Mouse (Mus musculus): ENCODE results near the gene Myo6. TPM values are rescaled to one million over a fixed set of nuclear protein-coding genes. Genes with fewer than 3 reads are reported as not detected.

The Myo6 gene
- 7.4 and 8.3 TPM in 2 replicates for polyA plus RNA-seq (2014; fragmentation: Nextera tagmentation; extraction: Ambion mirVana)

DNA sequence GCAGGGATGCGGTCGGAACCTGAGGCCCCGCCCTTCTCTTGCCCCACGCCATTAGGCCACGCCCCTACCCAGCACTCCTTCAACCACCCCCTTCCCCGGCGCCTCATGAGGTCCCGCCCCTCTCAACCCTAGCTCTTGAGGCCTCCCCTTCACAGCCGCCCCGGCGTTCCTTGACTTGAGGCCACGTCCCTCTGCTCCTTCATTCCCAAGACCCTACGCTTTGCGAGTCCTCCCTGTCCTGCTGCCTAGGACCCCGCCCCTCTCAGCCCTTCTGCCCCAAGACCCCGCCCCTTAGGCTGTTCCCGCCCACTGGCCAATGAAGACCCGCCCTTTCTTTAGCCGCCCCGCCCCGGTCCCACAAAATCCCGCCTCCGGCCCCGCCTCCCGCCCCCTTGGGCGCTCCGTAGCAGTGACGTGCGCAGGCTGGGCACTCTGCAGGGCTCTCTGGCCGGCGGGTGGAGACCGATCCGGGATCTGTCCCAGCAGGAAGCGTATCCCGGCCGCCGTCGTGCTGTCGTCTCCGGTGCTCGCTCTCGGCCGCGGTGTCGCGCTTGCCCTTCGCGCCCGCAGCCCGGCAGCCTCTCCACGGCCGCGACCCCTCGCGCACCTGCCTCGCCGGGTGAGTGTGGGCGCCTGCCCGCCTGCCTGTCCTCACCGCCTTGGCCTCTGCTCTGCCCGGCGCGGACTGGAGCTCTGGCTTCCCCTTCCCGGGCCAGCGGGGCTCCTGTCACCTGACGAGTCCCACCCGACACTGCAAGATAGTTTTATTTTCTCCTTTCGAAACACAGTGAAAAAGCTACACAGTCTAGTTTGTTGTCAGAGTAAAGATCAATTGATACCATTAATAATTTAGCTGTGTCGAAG is at the start of gene Myo6:
Gene Myo6, plus strand, starts transcription at position 421 of the 864 bp plus-strand sequence.
- Histone ChIP-seq H3K9me3 (ENCODE audit: control insufficient read depth, low read length) (no peaks in the 10 kb centered on the region), H3K4me2 (ENCODE audit: low read depth, severe bottlenecking) (peak within 1 kb of the TSS; percentile 50), H3K4me1 (ENCODE audit: control insufficient read depth, insufficient read depth, low read length) (no peaks in the 10 kb centered on the region), H3K9ac (ENCODE audit: low read length) (peak within 1 kb of the TSS; percentile 46), H3K27me3 (ENCODE audit: control insufficient read depth, insufficient read depth, low read length) (no peaks in the 10 kb centered on the region), H3K27ac (replicated peaks; ENCODE audit: low read depth, low read length) (no peak within 1 kb of the TSS), H3K4me3 (ENCODE audit: low read depth, low read length) (peak within 1 kb of the TSS; percentile 70), H3K36me3 (ENCODE audit: control insufficient read depth, insufficient read depth, low read length) (no peaks in the 10 kb centered on the region)
- WGBS: under 1% methylated on average over 67 of the region's 69 CpGs
- DNase-seq (ENCODE audit: low spot score): peak; percentile 96
- ATAC-seq (ENCODE audit: insufficient number of reproducible peaks, low FRiP score, low TSS enrichment, low read depth): peak; percentile 98

DNA sequence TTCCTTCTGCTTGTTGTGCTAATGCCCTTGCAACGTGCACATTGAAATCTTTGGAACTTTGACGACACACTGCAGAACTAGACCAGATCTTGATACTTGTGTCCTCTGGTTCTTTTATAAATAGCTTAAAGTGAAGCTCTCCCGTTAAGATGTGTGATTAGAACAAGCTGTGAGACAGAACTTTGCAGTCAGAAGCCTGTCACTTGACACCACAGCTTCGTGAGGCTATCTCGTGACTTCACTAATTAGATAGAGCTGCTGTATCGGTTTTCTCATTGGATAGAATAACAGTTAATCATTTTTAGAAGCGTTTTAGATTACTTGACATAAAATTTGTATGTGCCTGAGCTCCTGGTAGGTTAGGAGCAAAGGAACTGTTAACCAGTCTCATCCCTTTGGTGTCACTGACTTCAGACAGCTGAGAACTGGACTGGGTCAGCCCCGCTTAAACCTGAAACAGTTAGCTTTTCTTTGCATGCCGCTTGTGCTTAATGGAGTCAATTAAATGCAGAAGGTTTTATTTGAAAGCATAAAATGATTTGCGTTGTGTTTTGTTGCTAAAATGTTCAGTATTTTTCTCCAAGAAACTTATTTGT is 18.7 kb upstream of the Myo6 start:
- Histone ChIP-seq H3K4me2 (ENCODE audit: low read depth, severe bottlenecking) (no peak overlapping the region), H3K27me3 (ENCODE audit: control insufficient read depth, insufficient read depth, low read length) (no peaks in the 10 kb centered on the region), H3K4me3 (ENCODE audit: low read depth, low read length) (no peak overlapping the region), H3K4me1 (ENCODE audit: control insufficient read depth, insufficient read depth, low read length) (no peaks in the 10 kb centered on the region; the same call in 1 of the 2 replicates), H3K27ac (replicated peaks; ENCODE audit: low read depth, low read length) (no peak overlapping the region), H3K9me3 (ENCODE audit: control insufficient read depth, low read length) (no peaks in the 10 kb centered on the region), H3K36me3 (ENCODE audit: control insufficient read depth, insufficient read depth, low read length) (peaks cover 11% of the 10 kb centered on the region; the same call in 1 of the 2 replicates), H3K9ac (ENCODE audit: low read length) (no peak overlapping the region)
- ATAC-seq (ENCODE audit: insufficient number of reproducible peaks, low FRiP score, low TSS enrichment, low read depth) (no peak), DNase-seq (ENCODE audit: low spot score) (no peak)
- 27% methylated on average over 10 of the region's 10 CpGs for WGBS

- DNase-seq (ENCODE audit: low spot score): no peak
- Histone ChIP-seq H3K9me3 (ENCODE audit: control insufficient read depth, low read length) (no peaks in the 10 kb centered on the region), H3K4me1 (ENCODE audit: control insufficient read depth, insufficient read depth, low read length) (no peaks in the 10 kb centered on the region; the same call in 1 of the 2 replicates), H3K27me3 (ENCODE audit: control insufficient read depth, insufficient read depth, low read length) (no peaks in the 10 kb centered on the region), H3K36me3 (ENCODE audit: control insufficient read depth, insufficient read depth, low read length) (no peaks in the 10 kb centered on the region), H3K9ac (ENCODE audit: low read length) (no peak overlapping the region), H3K4me3 (ENCODE audit: low read depth, low read length) (no peak overlapping the region), H3K4me2 (ENCODE audit: low read depth, severe bottlenecking) (no peak overlapping the region), H3K27ac (replicated peaks; ENCODE audit: low read depth, low read length) (no peak overlapping the region)
- ATAC-seq (ENCODE audit: insufficient number of reproducible peaks, low FRiP score, low TSS enrichment, low read depth): no peak
- 93% methylated on average over 5 of the region's 5 CpGs for WGBS
Observed at GRCm38 (mm10) chr9:80149594-80149993, 15.2 kb upstream of the Myo6 start.

- Histone ChIP-seq H3K4me2 (ENCODE audit: low read depth, severe bottlenecking) (no peak overlapping the region), H3K9ac (ENCODE audit: low read length) (no peak overlapping the region), H3K27me3 (ENCODE audit: control insufficient read depth, insufficient read depth, low read length) (no peaks in the 10 kb centered on the region), H3K27ac (replicated peaks; ENCODE audit: low read depth, low read length) (no peak overlapping the region), H3K4me3 (ENCODE audit: low read depth, low read length) (no peak overlapping the region), H3K4me1 (ENCODE audit: control insufficient read depth, insufficient read depth, low read length) (no peaks in the 10 kb centered on the region), H3K9me3 (ENCODE audit: control insufficient read depth, low read length) (no peaks in the 10 kb centered on the region), H3K36me3 (ENCODE audit: control insufficient read depth, insufficient read depth, low read length) (no peaks in the 10 kb centered on the region)
- ATAC-seq (ENCODE audit: insufficient number of reproducible peaks, low FRiP score, low TSS enrichment, low read depth) (no peak), DNase-seq (ENCODE audit: low spot score) (no peak)
- WGBS: 91% methylated on average over 5 of the region's 5 CpGs
Observed at GRCm38 (mm10) chr9:80155277-80155676, 9.6 kb upstream of the Myo6 start.

- WGBS: 58% methylated on average over 5 of the region's 5 CpGs
- ATAC-seq (ENCODE audit: insufficient number of reproducible peaks, low FRiP score, low TSS enrichment, low read depth): no peak
- H3K4me1 ChIP-seq (ENCODE audit: control insufficient read depth, insufficient read depth, low read length): no peaks in the 10 kb centered on the region
- H3K9me3 ChIP-seq (ENCODE audit: control insufficient read depth, low read length): no peaks in the 10 kb centered on the region
- no peak overlapping the region for H3K4me2 ChIP-seq (ENCODE audit: low read depth, severe bottlenecking)
- no peak overlapping the region for H3K27ac ChIP-seq (replicated peaks; ENCODE audit: low read depth, low read length)
- H3K9ac ChIP-seq (ENCODE audit: low read length): no peak overlapping the region
- no peak for DNase-seq (ENCODE audit: low spot score)
- H3K4me3 ChIP-seq (ENCODE audit: low read depth, low read length): no peak overlapping the region
- H3K27me3 ChIP-seq (ENCODE audit: control insufficient read depth, insufficient read depth, low read length): no peaks in the 10 kb centered on the region
- H3K36me3 ChIP-seq (ENCODE audit: control insufficient read depth, insufficient read depth, low read length): no peaks in the 10 kb centered on the region
Observed at GRCm38 (mm10) chr9:80156780-80157179, 8.1 kb upstream of the Myo6 start.

- Histone ChIP-seq H3K27me3 (ENCODE audit: control insufficient read depth, insufficient read depth, low read length) (no peaks in the 10 kb centered on the region), H3K9ac (ENCODE audit: low read length) (no peak overlapping the region), H3K36me3 (ENCODE audit: control insufficient read depth, insufficient read depth, low read length) (no peaks in the 10 kb centered on the region), H3K4me3 (ENCODE audit: low read depth, low read length) (no peak overlapping the region), H3K27ac (replicated peaks; ENCODE audit: low read depth, low read length) (no peak overlapping the region), H3K4me1 (ENCODE audit: control insufficient read depth, insufficient read depth, low read length) (no peaks in the 10 kb centered on the region), H3K4me2 (ENCODE audit: low read depth, severe bottlenecking) (no peak overlapping the region), H3K9me3 (ENCODE audit: control insufficient read depth, low read length) (no peaks in the 10 kb centered on the region)
- DNase-seq (ENCODE audit: low spot score) (no peak), ATAC-seq (ENCODE audit: insufficient number of reproducible peaks, low FRiP score, low TSS enrichment, low read depth) (no peak)
- 87% methylated on average over 12 of the region's 12 CpGs for WGBS
Observed at GRCm38 (mm10) chr9:80157840-80158465, 6.9 kb upstream of the Myo6 start.

- Histone ChIP-seq H3K9ac (ENCODE audit: low read length) (no peak overlapping the region), H3K27ac (replicated peaks; ENCODE audit: low read depth, low read length) (no peak overlapping the region), H3K4me2 (ENCODE audit: low read depth, severe bottlenecking) (no peak overlapping the region), H3K4me3 (ENCODE audit: low read depth, low read length) (no peak overlapping the region), H3K4me1 (ENCODE audit: control insufficient read depth, insufficient read depth, low read length) (no peaks in the 10 kb centered on the region), H3K36me3 (ENCODE audit: control insufficient read depth, insufficient read depth, low read length) (no peaks in the 10 kb centered on the region), H3K27me3 (ENCODE audit: control insufficient read depth, insufficient read depth, low read length) (no peaks in the 10 kb centered on the region), H3K9me3 (ENCODE audit: control insufficient read depth, low read length) (no peaks in the 10 kb centered on the region)
- WGBS: 91% methylated on average over 5 of the region's 5 CpGs
- DNase-seq (ENCODE audit: low spot score): no peak
- no peak for ATAC-seq (ENCODE audit: insufficient number of reproducible peaks, low FRiP score, low TSS enrichment, low read depth)
Observed at GRCm38 (mm10) chr9:80158937-80159336, 5.9 kb upstream of the Myo6 start.

GRCm38 (mm10) chr9:80161451-80161850 is 3.4 kb upstream of the Myo6 start:
- ATAC-seq (ENCODE audit: insufficient number of reproducible peaks, low FRiP score, low TSS enrichment, low read depth): no peak
- H3K36me3 ChIP-seq (ENCODE audit: control insufficient read depth, insufficient read depth, low read length): no peaks in the 10 kb centered on the region

More at GRCm38 (mm10) chr9:80161451-80161850, 3.4 kb upstream of the Myo6 start:
- Histone ChIP-seq H3K27me3 (ENCODE audit: control insufficient read depth, insufficient read depth, low read length) (no peaks in the 10 kb centered on the region), H3K27ac (replicated peaks; ENCODE audit: low read depth, low read length) (no peak overlapping the region), H3K9me3 (ENCODE audit: control insufficient read depth, low read length) (no peaks in the 10 kb centered on the region), H3K4me1 (ENCODE audit: control insufficient read depth, insufficient read depth, low read length) (no peaks in the 10 kb centered on the region), H3K9ac (ENCODE audit: low read length) (no peak overlapping the region), H3K4me2 (ENCODE audit: low read depth, severe bottlenecking) (no peak overlapping the region), H3K4me3 (ENCODE audit: low read depth, low read length) (no peak overlapping the region)
- no peak for DNase-seq (ENCODE audit: low spot score)
- 90% methylated on average over 4 of the region's 4 CpGs for WGBS
